Mouse (Mus musculus) thymus, postnatal 0 days (tissue): Measurements from ENCODE around the gene Osgin1. TPM values are rescaled to one million over a fixed set of nuclear protein-coding genes. Genes with fewer than 3 reads are reported as not detected.

Experiments used
- polyA plus RNA-seq: library from polyadenylated mRNA; unstranded; fragments of >200 nt; fragmentation: Nextera tagmentation; extraction: Ambion mirVana; gene quantifications from 2 replicates; pipeline ENCODE4 v1.2.1, GENCODE M21; 2015

The Osgin1 gene
- polyA plus RNA-seq, 1 experiment from 2014 or later, result 1.6 TPM

Other genes with a start within 250 kb of the Osgin1 start
- gene Hsbp1, start 89.6 kb upstream of the Osgin1 start, polyA plus RNA-seq, result 244 and 246 TPM in 2 replicates
- 11.6 and 13.4 TPM in 2 replicates for gene Mlycd, start 39.2 kb upstream of the Osgin1 start, polyA plus RNA-seq
- 0.12 TPM in 2 replicates for gene Necab2, start 12.6 kb downstream of the Osgin1 start, polyA plus RNA-seq
- gene Slc38a8, start 67.6 kb downstream of the Osgin1 start, polyA plus RNA-seq, result 0.18 TPM in 1 of 2 replicates, not detected in the other
- 88.5 and 92.3 TPM in 2 replicates for gene Mbtps1, start 124.6 kb downstream of the Osgin1 start, polyA plus RNA-seq
- gene Hsdl1, start 141.1 kb downstream of the Osgin1 start, polyA plus RNA-seq, result 185 and 200 TPM in 2 replicates
- gene Dnaaf1, start 141.1 kb downstream of the Osgin1 start, polyA plus RNA-seq, result 1.6 and 1.7 TPM in 2 replicates
- 29.5 and 29.8 TPM in 2 replicates for gene Taf1c, start 171.1 kb downstream of the Osgin1 start, polyA plus RNA-seq
- gene Adad2, start 178.6 kb downstream of the Osgin1 start, polyA plus RNA-seq, result not detected in 2 replicates
- 0.04 and 0.07 TPM in 2 replicates for gene Kcng4, start 201.6 kb downstream of the Osgin1 start, polyA plus RNA-seq
- gene Wfdc1, start 232.2 kb downstream of the Osgin1 start, polyA plus RNA-seq, result 0.91 and 0.99 TPM in 2 replicates